In the genomic region with DNA sequence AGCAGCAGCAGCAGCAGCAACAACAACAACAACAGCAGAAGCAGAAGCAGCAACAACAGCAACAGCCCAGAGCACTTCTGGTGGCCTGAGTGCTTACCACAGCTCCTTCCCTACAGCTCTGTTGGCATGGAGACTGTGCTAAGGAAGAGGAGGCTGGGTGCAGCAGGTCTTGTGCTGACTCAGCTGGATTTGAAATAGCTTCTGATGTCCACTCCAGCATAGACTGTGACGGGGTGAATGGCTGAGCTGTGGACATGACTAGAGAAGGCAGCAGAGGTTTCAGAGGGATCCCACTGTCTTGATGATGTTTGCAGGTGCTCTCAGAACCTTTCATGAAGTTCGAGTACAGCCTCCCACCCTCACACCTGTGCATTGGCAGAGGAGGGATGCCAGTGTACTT, we compare ENCODE assay signal across 15 mouse cellular contexts.
"Had no signal": no experiment of that assay in that cellular context is flagged by ENCODE, and none has a peak within 500 bp of the region (broad histone marks: within the 10 kb centered on the region; RNA-seq: fewer than 3 reads in every experiment).

No protein-coding gene starts in this region.

- H3K4me2 ChIP-seq: lung, embryonic 14.5 days; midbrain, embryonic 12.5 days; neural tube, embryonic 12.5 days had no signal

- H3K4me1 ChIP-seq: midbrain, embryonic 12.5 days; neural tube, embryonic 12.5 days had no signal

- H3K9me3 ChIP-seq: midbrain, embryonic 10.5 days; midbrain, embryonic 12.5 days; neural tube, embryonic 12.5 days had no signal

- H3K4me3 ChIP-seq: midbrain, embryonic 10.5 days; midbrain, embryonic 12.5 days; neural tube, embryonic 12.5 days had no signal

- H3K9ac ChIP-seq: lung, embryonic 14.5 days; midbrain, embryonic 12.5 days; neural tube, embryonic 12.5 days had no signal

- ATAC-seq: midbrain, embryonic 16.5 days had no signal

- H3K36me3 ChIP-seq: midbrain, embryonic 10.5 days; midbrain, embryonic 12.5 days; neural tube, embryonic 12.5 days had no signal

- H3K27me3 ChIP-seq: midbrain, embryonic 12.5 days; neural tube, embryonic 12.5 days had no signal

- DNase-seq: lung, adult 18-20 months; lung, embryonic 14.5 days; lung, postnatal 10 days; lung, postnatal 4 days; midbrain, embryonic 14.5 days; right cerebral cortex, postnatal 14 days; right cerebral cortex, postnatal 4 days; spleen, adult 18-20 months; thymus, adult 18-20 months; thymus, postnatal 14 days; thymus, postnatal 36 days had no signal

- H3K27ac ChIP-seq: midbrain, embryonic 10.5 days; midbrain, embryonic 12.5 days; neural tube, embryonic 12.5 days had no signal
